8 mouse cellular contexts compared by ENCODE assay signal in genomic region chr11:88059141-88059540, GRCm38 (mm10). TPM values are rescaled to one million over a fixed set of nuclear protein-coding genes. Genes with fewer than 3 reads are reported as not detected.
DNase-seq lines count a peak whose midpoint lies in the region; ATAC-seq and TF ChIP-seq lines count a peak whose summit lies in the region.

No protein-coding gene starts in this region.

- no peak overlapping the region for H3K9ac ChIP-seq in forebrain, embryonic 16.5 days (replicated peaks; ENCODE audit: low read depth, low read length)
- no peak overlapping the region for H3K9ac ChIP-seq in liver, embryonic 14.5 days (replicated peaks)
- H3K9ac ChIP-seq in neural tube, embryonic 12.5 days, result no peak overlapping the region

- ATAC-seq in forebrain, embryonic 16.5 days, result peak; percentile 78
- ATAC-seq in liver, embryonic 14.5 days (ENCODE audit: insufficient read depth), result peak; percentile 61
- ATAC-seq in neural tube, embryonic 12.5 days (ENCODE audit: low FRiP score, low read depth), result peak; percentile 68; the same call in 1 of the 2 replicates

- H3K9me3 ChIP-seq in forebrain, embryonic 16.5 days (ENCODE audit: control insufficient read depth, low read length), result no peaks in the 10 kb centered on the region
- H3K9me3 ChIP-seq in liver, embryonic 14.5 days (ENCODE audit: control insufficient read depth, low read length), result no peaks in the 10 kb centered on the region
- no peaks in the 10 kb centered on the region for H3K9me3 ChIP-seq in neural tube, embryonic 12.5 days

- H3K27me3 ChIP-seq in forebrain, embryonic 16.5 days (replicated peaks; ENCODE audit: control insufficient read depth, insufficient read depth, low read length), result no peaks in the 10 kb centered on the region
- H3K27me3 ChIP-seq in liver, embryonic 14.5 days (ENCODE audit: control insufficient read depth, insufficient read depth, low read length), result no peaks in the 10 kb centered on the region
- H3K27me3 ChIP-seq in neural tube, embryonic 12.5 days (replicated peaks), result no peaks in the 10 kb centered on the region

- TF ChIP-seq EP300 in liver, embryonic 14.5 days (IDR thresholded peaks at IDR 0.05; ENCODE audit: low read depth), result no peak

- WGBS in forebrain, embryonic 16.5 days, result 45% methylated on average over 2 of the region's 2 CpGs
- WGBS in liver, embryonic 14.5 days (ENCODE audit: insufficient replicate concordance), result 49% methylated on average over 2 of the region's 2 CpGs
- WGBS in neural tube, embryonic 12.5 days, result 45% methylated on average over 2 of the region's 2 CpGs

- peak; percentile 46 for DNase-seq in right cerebral cortex, adult 18-20 months
- DNase-seq in right cerebral cortex, postnatal 4 days, result no peak
- DNase-seq in c-Kit-positive CD71-positive TER-119-negative erythroid progenitor cells, embryonic 14.5 days (ENCODE audit: low read depth), result peak; percentile 55
- DNase-seq in induced T-regulatory cell, adult 2 months (ENCODE audit: low read depth), result peak; percentile 80
- no peak for DNase-seq in liver, embryonic 14.5 days (ENCODE audit: low read depth in 3 of 3, low spot score in 3 of 3)
- DNase-seq in urinary bladder, adult 18-20 months (ENCODE audit: low spot score in 2 of 2), result no peak

- H3K27ac ChIP-seq in forebrain, embryonic 16.5 days (ENCODE audit: low read length), result no peak overlapping the region
- H3K27ac ChIP-seq in liver, embryonic 14.5 days, result no peak overlapping the region
- H3K27ac ChIP-seq in neural tube, embryonic 12.5 days, result no peak overlapping the region

- no peak overlapping the region for H3K4me2 ChIP-seq in forebrain, embryonic 16.5 days (ENCODE audit: low read length)
- no peak overlapping the region for H3K4me2 ChIP-seq in liver, embryonic 14.5 days (ENCODE audit: low read depth)
- H3K4me2 ChIP-seq in neural tube, embryonic 12.5 days (replicated peaks), result no peak overlapping the region

- H3K36me3 ChIP-seq in forebrain, embryonic 16.5 days (ENCODE audit: control insufficient read depth, insufficient read depth), result no peaks in the 10 kb centered on the region
- H3K36me3 ChIP-seq in liver, embryonic 14.5 days (replicated peaks; ENCODE audit: control insufficient read depth, insufficient read depth, low read depth), result peaks cover 10% of the 10 kb centered on the region
- H3K36me3 ChIP-seq in neural tube, embryonic 12.5 days, result no peaks in the 10 kb centered on the region

- no peak overlapping the region for H3K4me3 ChIP-seq in forebrain, embryonic 16.5 days (replicated peaks; ENCODE audit: low read length)
- H3K4me3 ChIP-seq in liver, embryonic 14.5 days (ENCODE audit: insufficient read depth in 1 of 2, low read depth in 2 of 2, low read length in 2 of 2), result no peak overlapping the region
- no peak overlapping the region for H3K4me3 ChIP-seq in neural tube, embryonic 12.5 days

- TF ChIP-seq CTCF in liver, embryonic 14.5 days (IDR thresholded peaks at IDR 0.05; ENCODE audit: low read depth), result peak; percentile 84

- no peaks in the 10 kb centered on the region for H3K4me1 ChIP-seq in forebrain, embryonic 16.5 days (replicated peaks; ENCODE audit: control insufficient read depth, insufficient read depth, low read length)
- 0 out of 4 replicates have a peak, but pooled peaks cover 0 to 2% of the 10 kb centered on the region in 2 experiments for H3K4me1 ChIP-seq in liver, embryonic 14.5 days (replicated peaks; ENCODE audit: control insufficient read depth in 2 of 2, insufficient read depth in 2 of 2, low read length in 1 of 2)
- no peaks in the 10 kb centered on the region for H3K4me1 ChIP-seq in neural tube, embryonic 12.5 days

RNA-seq across cellular contexts. Expression of gene Vezf1, which starts 8.9 kb away (rescaled TPM):
- 59.7 and 68.1 TPM in 2 replicates for polyA plus RNA-seq in forebrain, embryonic 16.5 days (2015; fragmentation: Nextera tagmentation; extraction: Ambion mirVana)
- polyA plus RNA-seq in liver, embryonic 14.5 days (2012; rRNA removed), result 4.7 and 5.7 TPM in 2 replicates
- polyA plus RNA-seq in liver, embryonic 14.5 days (2014; fragmentation: Nextera tagmentation; extraction: Ambion mirVana), result 7.5 and 9.1 TPM in 2 replicates
- polyA plus RNA-seq in neural tube, embryonic 12.5 days (2016; fragmentation: Nextera tagmentation; extraction: Ambion mirVana), result 73.9 and 84.7 TPM in 2 replicates

RNA-seq across cellular contexts. Expression of gene Srsf1, which starts 12.0 kb away (rescaled TPM):
- polyA plus RNA-seq in forebrain, embryonic 16.5 days (2015; fragmentation: Nextera tagmentation; extraction: Ambion mirVana), result 290 and 334 TPM in 2 replicates
- polyA plus RNA-seq in liver, embryonic 14.5 days (2012; rRNA removed), result 111 and 163 TPM in 2 replicates
- polyA plus RNA-seq in liver, embryonic 14.5 days (2014; fragmentation: Nextera tagmentation; extraction: Ambion mirVana), result 139 and 158 TPM in 2 replicates
- 446 and 488 TPM in 2 replicates for polyA plus RNA-seq in neural tube, embryonic 12.5 days (2016; fragmentation: Nextera tagmentation; extraction: Ambion mirVana)

RNA-seq across cellular contexts. Expression of gene Cuedc1, which starts 38.7 kb away (rescaled TPM):
- polyA plus RNA-seq in forebrain, embryonic 16.5 days (2015; fragmentation: Nextera tagmentation; extraction: Ambion mirVana), result 36.0 and 40.3 TPM in 2 replicates
- 0.76 and 0.96 TPM in 2 replicates for polyA plus RNA-seq in liver, embryonic 14.5 days (2012; rRNA removed)
- polyA plus RNA-seq in liver, embryonic 14.5 days (2014; fragmentation: Nextera tagmentation; extraction: Ambion mirVana), result 0.36 and 0.53 TPM in 2 replicates
- 50.2 and 50.7 TPM in 2 replicates for polyA plus RNA-seq in neural tube, embryonic 12.5 days (2016; fragmentation: Nextera tagmentation; extraction: Ambion mirVana)

Comparison
In these comparisons a context has a peak if more than half of its experiments do, and no peak if none do; other contexts are left out.
1. DNase-seq: peak in right cerebral cortex, adult 18-20 months (single experiment), c-Kit-positive CD71-positive TER-119-negative erythroid progenitor cells, embryonic 14.5 days (single experiment) and induced T-regulatory cell, adult 2 months (single experiment); none in right cerebral cortex, postnatal 4 days (single experiment), liver, embryonic 14.5 days (0 of 3) and urinary bladder, adult 18-20 months (0 of 2).
2. RNA of gene Cuedc1, which starts 38.7 kb away (polyA plus RNA-seq): 50.2 to 50.7 TPM in neural tube, embryonic 12.5 days and 36.0 to 40.3 TPM in forebrain, embryonic 16.5 days; 0.36 to 0.96 TPM in liver, embryonic 14.5 days; every median in the first group is over 10 times any median in the second.
3. Peak in every context shown above with its lines, with median percentiles within 50 percentile points of each other: ATAC-seq.